Comparison of ENCODE assay signal across 23 mouse cellular contexts in genomic region chr4:106043661-106044060, GRCm38 (mm10).
"Had no signal": no experiment of that assay in that cellular context is flagged by ENCODE, and none has a peak within 500 bp of the region (broad histone marks: within the 10 kb centered on the region; RNA-seq: fewer than 3 reads in every experiment).

No protein-coding gene starts in this region.

- H3K4me1 ChIP-seq: limb, embryonic 15.5 days; midbrain, embryonic 15.5 days had no signal

- H3K4me2 ChIP-seq: limb, embryonic 12.5 days; limb, embryonic 15.5 days; liver, embryonic 11.5 days; lung, embryonic 14.5 days; midbrain, embryonic 12.5 days; midbrain, embryonic 15.5 days; neural tube, embryonic 13.5 days had no signal

- H3K4me3 ChIP-seq: left cerebral cortex, adult 2 months; limb, embryonic 12.5 days; limb, embryonic 15.5 days; midbrain, embryonic 12.5 days; midbrain, embryonic 15.5 days; myocyte; neural tube, embryonic 13.5 days had no signal

- H3K9ac ChIP-seq: limb, embryonic 12.5 days; limb, embryonic 15.5 days; liver, embryonic 14.5 days; liver, postnatal 0 days; lung, embryonic 14.5 days; midbrain, embryonic 12.5 days; midbrain, embryonic 15.5 days; neural tube, embryonic 13.5 days had no signal

- H3K27ac ChIP-seq: left cerebral cortex, adult 2 months; limb, embryonic 12.5 days; limb, embryonic 15.5 days; liver, embryonic 14.5 days; macrophage; midbrain, embryonic 12.5 days; midbrain, embryonic 15.5 days; neural tube, embryonic 13.5 days; stomach, postnatal 0 days had no signal

- ATAC-seq: liver, postnatal 0 days; lung, postnatal 0 days; midbrain, embryonic 15.5 days had no signal

- H3K36me3 ChIP-seq: limb, embryonic 12.5 days; limb, embryonic 15.5 days; midbrain, embryonic 12.5 days; midbrain, embryonic 15.5 days; neural tube, embryonic 13.5 days had no signal

- DNase-seq: kidney, postnatal 10 days; kidney, postnatal 36 days; layer of hippocampus, postnatal 36 days; liver, postnatal 0 days; lung, embryonic 14.5 days; right cerebral cortex, adult 18-20 months; right cerebral cortex, postnatal 14 days; right cerebral cortex, postnatal 4 days; thymus, adult 2 months; thymus, postnatal 14 days; thymus, postnatal 4 days had no signal

- H3K27me3 ChIP-seq: limb, embryonic 12.5 days; limb, embryonic 15.5 days; midbrain, embryonic 12.5 days; midbrain, embryonic 15.5 days; neural tube, embryonic 13.5 days had no signal

- H3K9me3 ChIP-seq: limb, embryonic 12.5 days; limb, embryonic 15.5 days; midbrain, embryonic 12.5 days; midbrain, embryonic 15.5 days; neural tube, embryonic 13.5 days had no signal
